Comparison of ENCODE assay signal across 14 mouse cellular contexts in genomic region chr12:33222187-33222586, GRCm38 (mm10).
DNase-seq lines count a peak whose midpoint lies in the region; ATAC-seq lines count a peak whose summit lies in the region.
"Had no signal": no experiment of that assay in that cellular context is flagged by ENCODE, and none has a peak within 500 bp of the region (broad histone marks: within the 10 kb centered on the region; RNA-seq: fewer than 3 reads in every experiment).

No protein-coding gene starts in this region.

- H3K27me3 ChIP-seq in liver, embryonic 16.5 days (ENCODE audit: control insufficient read depth, insufficient read depth, low read depth, low read length): no peaks in the 10 kb centered on the region
- H3K27me3 ChIP-seq: CH12.LX had no signal

- WGBS in liver, embryonic 16.5 days (ENCODE audit: insufficient replicate concordance): 61% methylated on average over 7 of the region's 7 CpGs

- peak overlapping the region; percentile 99 for H3K27ac ChIP-seq in liver, embryonic 16.5 days (ENCODE audit: low read length)

- H3K4me1 ChIP-seq in liver, embryonic 16.5 days (ENCODE audit: control insufficient read depth, low read depth, low read length): peaks cover 55% of the 10 kb centered on the region

- peak overlapping the region; percentile 29 for H3K9ac ChIP-seq in liver, embryonic 16.5 days (ENCODE audit: low read depth, low read length)
- H3K9ac ChIP-seq: heart, embryonic 13.5 days had no signal

- no peak for ATAC-seq in liver, embryonic 16.5 days (ENCODE audit: low read depth)

- no peak overlapping the region for H3K4me2 ChIP-seq in liver, embryonic 16.5 days (ENCODE audit: low read depth, low read length)
- H3K4me2 ChIP-seq: heart, embryonic 13.5 days had no signal

- H3K36me3 ChIP-seq in liver, embryonic 16.5 days (ENCODE audit: control insufficient read depth, insufficient read depth): no peaks in the 10 kb centered on the region
- H3K36me3 ChIP-seq: heart, embryonic 13.5 days had no signal

- no peaks in the 10 kb centered on the region for H3K9me3 ChIP-seq in liver, embryonic 16.5 days (replicated peaks; ENCODE audit: control insufficient read depth, low read length)
- H3K9me3 ChIP-seq: heart, embryonic 13.5 days had no signal

- no peak overlapping the region for H3K4me3 ChIP-seq in liver, embryonic 16.5 days (ENCODE audit: low read depth, low read length)
- H3K4me3 ChIP-seq: heart, embryonic 13.5 days had no signal

- DNase-seq in kidney, postnatal 10 days: peak; percentile 37
- DNase-seq in kidney, adult 11 months: no peak
- peak; percentile 61 for DNase-seq in 416B (ENCODE audit: low read depth)
- peak; percentile 73 for DNase-seq in adrenal gland, postnatal 14 days
- no peak for DNase-seq in B cell, adult 2 months
- no peak for DNase-seq in left cerebral cortex, adult 9 months (ENCODE audit: low spot score in 2 of 2)
- DNase-seq: cerebellum, adult 11 months; heart, postnatal 4 days; kidney, adult 2 months; kidney, postnatal 4 days; lung, postnatal 10 days had no signal

Comparison
In these comparisons a context has a peak if more than half of its experiments do, and no peak if none do; other contexts are left out.
1. DNase-seq: peak in kidney, postnatal 10 days (single experiment), 416B (single experiment) and adrenal gland, postnatal 14 days (single experiment); none in kidney, adult 11 months (single experiment), B cell, adult 2 months (0 of 2) and left cerebral cortex, adult 9 months (0 of 2).